Mouse (Mus musculus) telencephalon, adult 2 months (tissue): ENCODE measurements around the gene Fxn.
"Not testable (repeated sequence)": the region's sequence is repeated elsewhere in the genome, so short reads cannot be mapped to it uniquely, and the experiment has no call there.

Experiments used
- DNase-seq: peaks from one replicate; pipeline ENCODE4 v3.0.0-alpha.2; 2011; ENCODE audit warnings: low read depth, low spot score

Gene Fxn

GRCm38 (mm10) chr19:24241799-24242546, 38.4 kb downstream of the Fxn start:
- DNase-seq, result no peak

GRCm38 (mm10) chr19:24241271-24241670, 39.1 kb downstream of the Fxn start:
- DNase-seq, result no peak

GRCm38 (mm10) chr19:24238011-24238410, 42.4 kb downstream of the Fxn start:
- DNase-seq, result no peak

- DNase-seq, result not testable (repeated sequence)
Observed at GRCm38 (mm10) chr19:24232356-24232755, 48.0 kb downstream of the Fxn start.

- no peak for DNase-seq
Observed at GRCm38 (mm10) chr19:24225305-24225696, 55.1 kb downstream of the Fxn start.

- DNase-seq, result no peak
Observed at GRCm38 (mm10) chr19:24224500-24225304, 55.7 kb downstream of the Fxn start, which contains the start of gene Tjp2. Tjp2 (minus strand) TSS chr19:24225030.

- no peak for DNase-seq
Observed at GRCm38 (mm10) chr19:24223851-24224251, 56.6 kb downstream of the Fxn start.

- DNase-seq, result no peak
Observed at GRCm38 (mm10) chr19:24221455-24221854, 59.0 kb downstream of the Fxn start.

- DNase-seq, result no peak
Observed at GRCm38 (mm10) chr19:24220795-24221445, 59.5 kb downstream of the Fxn start.

GRCm38 (mm10) chr19:24219011-24219410, 61.4 kb downstream of the Fxn start:
- no peak for DNase-seq

- no peak for DNase-seq
Observed at GRCm38 (mm10) chr19:24218291-24218690, 62.1 kb downstream of the Fxn start.

- DNase-seq, result no peak
Observed at GRCm38 (mm10) chr19:24217851-24218250, 62.6 kb downstream of the Fxn start.

GRCm38 (mm10) chr19:24216771-24217170, 63.6 kb downstream of the Fxn start:
- no peak for DNase-seq

GRCm38 (mm10) chr19:24214939-24215338, 65.5 kb downstream of the Fxn start:
- no peak for DNase-seq

GRCm38 (mm10) chr19:24213299-24213698, 67.1 kb downstream of the Fxn start:
- no peak for DNase-seq

- no peak for DNase-seq
Observed at GRCm38 (mm10) chr19:24212552-24213249, 67.7 kb downstream of the Fxn start.
